Mouse (Mus musculus): ENCODE results near the gene Abo. TPM values are rescaled to one million over a fixed set of nuclear protein-coding genes. Genes with fewer than 3 reads are reported as not detected.

The Abo gene
- polyA plus RNA-seq, 1 experiment: not detected

GRCm38 (mm10) chr2:26878571-26878970 is 13.8 kb upstream of the Abo start:
- Histone ChIP-seq H3K27ac (ENCODE audit: control insufficient read depth, insufficient read depth, low read length) (no peak overlapping the region), H3K36me3 (ENCODE audit: control insufficient read depth, insufficient read depth, low read length) (no peaks in the 10 kb centered on the region), H3K27me3 (ENCODE audit: control insufficient read depth, insufficient read depth, low read length) (no peaks in the 10 kb centered on the region), H3K4me1 (replicated peaks; ENCODE audit: control insufficient read depth, insufficient read depth, low read length) (no peaks in the 10 kb centered on the region), H3K4me3 (ENCODE audit: control insufficient read depth, insufficient read depth, low read length) (no peak overlapping the region)
- DNase-seq: no peak
- no peak for TF ChIP-seq POLR2A (IDR thresholded peaks at IDR 0.05; ENCODE audit: control insufficient read depth, extremely low read depth, insufficient read depth, low read length, poor library complexity)
- TF ChIP-seq CTCF (IDR thresholded peaks at IDR 0.05; ENCODE audit: borderline replicate concordance, control insufficient read depth, extremely low read depth, insufficient read depth, low read length, poor library complexity): no peak

GRCm38 (mm10) chr2:26870666-26871065 is 5.9 kb upstream of the Abo start:
- TF ChIP-seq POLR2A (IDR thresholded peaks at IDR 0.05; ENCODE audit: control insufficient read depth, extremely low read depth, insufficient read depth, low read length, poor library complexity) (no peak), CTCF (IDR thresholded peaks at IDR 0.05; ENCODE audit: borderline replicate concordance, control insufficient read depth, extremely low read depth, insufficient read depth, low read length, poor library complexity) (no peak)
- Histone ChIP-seq H3K27ac (ENCODE audit: control insufficient read depth, insufficient read depth, low read length) (no peak overlapping the region), H3K27me3 (ENCODE audit: control insufficient read depth, insufficient read depth, low read length) (no peaks in the 10 kb centered on the region), H3K4me1 (replicated peaks; ENCODE audit: control insufficient read depth, insufficient read depth, low read length) (no peaks in the 10 kb centered on the region), H3K36me3 (ENCODE audit: control insufficient read depth, insufficient read depth, low read length) (no peaks in the 10 kb centered on the region), H3K4me3 (ENCODE audit: control insufficient read depth, insufficient read depth, low read length) (no peak overlapping the region)
- no peak for DNase-seq
- WGBS: 77% methylated on average over 6 of the region's 6 CpGs

- 16% methylated on average over 3 of the region's 3 CpGs for WGBS
Observed at GRCm38 (mm10) chr2:26862856-26863255, 1.9 kb downstream of the Abo start.

GRCm38 (mm10) chr2:26847706-26848105 is 17.1 kb downstream of the Abo start:
- TF ChIP-seq CTCF (IDR thresholded peaks at IDR 0.05; ENCODE audit: borderline replicate concordance, control insufficient read depth, extremely low read depth, insufficient read depth, low read length, poor library complexity) (no peak), POLR2A (IDR thresholded peaks at IDR 0.05; ENCODE audit: control insufficient read depth, extremely low read depth, insufficient read depth, low read length, poor library complexity) (no peak)
- Histone ChIP-seq H3K4me3 (ENCODE audit: control insufficient read depth, insufficient read depth, low read length) (no peak overlapping the region), H3K36me3 (ENCODE audit: control insufficient read depth, insufficient read depth, low read length) (no peaks in the 10 kb centered on the region), H3K27ac (ENCODE audit: control insufficient read depth, insufficient read depth, low read length) (no peak overlapping the region), H3K4me1 (replicated peaks; ENCODE audit: control insufficient read depth, insufficient read depth, low read length) (no peaks in the 10 kb centered on the region), H3K27me3 (ENCODE audit: control insufficient read depth, insufficient read depth, low read length) (no peaks in the 10 kb centered on the region)
- 47% methylated on average over 2 of the region's 2 CpGs for WGBS
- DNase-seq: peak; percentile 34

More at GRCm38 (mm10) chr2:26862856-26863255, 1.9 kb downstream of the Abo start:
- Histone ChIP-seq H3K27me3 (ENCODE audit: control insufficient read depth, insufficient read depth, low read length) (no peaks in the 10 kb centered on the region), H3K4me3 (ENCODE audit: control insufficient read depth, insufficient read depth, low read length) (no peak overlapping the region), H3K27ac (ENCODE audit: control insufficient read depth, insufficient read depth, low read length) (no peak overlapping the region), H3K4me1 (replicated peaks; ENCODE audit: control insufficient read depth, insufficient read depth, low read length) (no peaks in the 10 kb centered on the region), H3K36me3 (ENCODE audit: control insufficient read depth, insufficient read depth, low read length) (no peaks in the 10 kb centered on the region)
- TF ChIP-seq POLR2A (IDR thresholded peaks at IDR 0.05; ENCODE audit: control insufficient read depth, extremely low read depth, insufficient read depth, low read length, poor library complexity): no peak
- TF ChIP-seq CTCF (IDR thresholded peaks at IDR 0.05; ENCODE audit: borderline replicate concordance, control insufficient read depth, extremely low read depth, insufficient read depth, low read length, poor library complexity): no peak
- no peak for DNase-seq

- no peaks in the 10 kb centered on the region for H3K27me3 ChIP-seq (ENCODE audit: control insufficient read depth, insufficient read depth, low read length)
- 96% methylated on average over 2 of the region's 2 CpGs for WGBS
- no peak for DNase-seq
- H3K4me3 ChIP-seq (ENCODE audit: control insufficient read depth, insufficient read depth, low read length): no peak overlapping the region
- no peaks in the 10 kb centered on the region for H3K4me1 ChIP-seq (replicated peaks; ENCODE audit: control insufficient read depth, insufficient read depth, low read length)
- H3K36me3 ChIP-seq (ENCODE audit: control insufficient read depth, insufficient read depth, low read length): no peaks in the 10 kb centered on the region
- no peak overlapping the region for H3K27ac ChIP-seq (ENCODE audit: control insufficient read depth, insufficient read depth, low read length)
- TF ChIP-seq POLR2A (IDR thresholded peaks at IDR 0.05; ENCODE audit: control insufficient read depth, extremely low read depth, insufficient read depth, low read length, poor library complexity) (no peak), CTCF (IDR thresholded peaks at IDR 0.05; ENCODE audit: borderline replicate concordance, control insufficient read depth, extremely low read depth, insufficient read depth, low read length, poor library complexity) (no peak)
Observed at GRCm38 (mm10) chr2:26832478-26832877, 32.3 kb downstream of the Abo start.

GRCm38 (mm10) chr2:26828047-26828446 is 36.7 kb downstream of the Abo start:
- Histone ChIP-seq H3K27ac (ENCODE audit: control insufficient read depth, insufficient read depth, low read length) (no peak overlapping the region), H3K4me3 (ENCODE audit: control insufficient read depth, insufficient read depth, low read length) (no peak overlapping the region), H3K4me1 (replicated peaks; ENCODE audit: control insufficient read depth, insufficient read depth, low read length) (no peaks in the 10 kb centered on the region), H3K27me3 (ENCODE audit: control insufficient read depth, insufficient read depth, low read length) (no peaks in the 10 kb centered on the region), H3K36me3 (ENCODE audit: control insufficient read depth, insufficient read depth, low read length) (no peaks in the 10 kb centered on the region)
- TF ChIP-seq POLR2A (IDR thresholded peaks at IDR 0.05; ENCODE audit: control insufficient read depth, extremely low read depth, insufficient read depth, low read length, poor library complexity): no peak
- WGBS: 96% methylated on average over 1 of the region's 1 CpGs
- no peak for DNase-seq

GRCm38 (mm10) chr2:26827261-26827975 is 37.4 kb downstream of the Abo start:
- H3K27ac ChIP-seq (ENCODE audit: control insufficient read depth, insufficient read depth, low read length): no peak overlapping the region
- H3K36me3 ChIP-seq (ENCODE audit: control insufficient read depth, insufficient read depth, low read length): no peaks in the 10 kb centered on the region
- TF ChIP-seq POLR2A (IDR thresholded peaks at IDR 0.05; ENCODE audit: control insufficient read depth, extremely low read depth, insufficient read depth, low read length, poor library complexity) (no peak), CTCF (IDR thresholded peaks at IDR 0.05; ENCODE audit: borderline replicate concordance, control insufficient read depth, extremely low read depth, insufficient read depth, low read length, poor library complexity) (no peak)
- H3K27me3 ChIP-seq (ENCODE audit: control insufficient read depth, insufficient read depth, low read length): no peaks in the 10 kb centered on the region
- no peaks in the 10 kb centered on the region for H3K4me1 ChIP-seq (replicated peaks; ENCODE audit: control insufficient read depth, insufficient read depth, low read length)
- 89% methylated on average over 1 of the region's 1 CpGs for WGBS
- no peak for DNase-seq
- H3K4me3 ChIP-seq (ENCODE audit: control insufficient read depth, insufficient read depth, low read length): no peak overlapping the region

Other genes with a start within 250 kb of the Abo start
- gene Fam69b, start 236.5 kb downstream of the Abo start, polyA plus RNA-seq (2012; rRNA removed): 14.8 and 15.6 TPM in 2 replicates
- 0.85 and 1.3 TPM in 2 replicates for gene Lcn4, start 193.7 kb downstream of the Abo start, polyA plus RNA-seq (2012; rRNA removed)
- 20.8 and 23.1 TPM in 2 replicates for gene Surf6, start 37.9 kb upstream of the Abo start, polyA plus RNA-seq (2012; rRNA removed)
- 39.0 and 46.5 TPM in 2 replicates for gene Med22, start 45.7 kb upstream of the Abo start, polyA plus RNA-seq (2012; rRNA removed)
- gene Rpl7a, start 45.8 kb upstream of the Abo start, polyA plus RNA-seq (2012; rRNA removed): 799 and 817 TPM in 2 replicates
- 33.8 and 36.4 TPM in 2 replicates for gene Surf2, start 51.4 kb upstream of the Abo start, polyA plus RNA-seq (2012; rRNA removed)
- 72.7 and 78.5 TPM in 2 replicates for gene Surf1, start 51.6 kb upstream of the Abo start, polyA plus RNA-seq (2012; rRNA removed)
- gene Surf4, start 68.9 kb upstream of the Abo start, polyA plus RNA-seq (2012; rRNA removed): 410 and 472 TPM in 2 replicates
- 0.75 and 0.96 TPM in 2 replicates for gene Stkld1, start 69.1 kb upstream of the Abo start, polyA plus RNA-seq (2012; rRNA removed)
- 49.7 and 56.2 TPM in 2 replicates for gene Rexo4, start 99.4 kb upstream of the Abo start, polyA plus RNA-seq (2012; rRNA removed)
- 1.1 and 1.2 TPM in 2 replicates for gene Adamts13, start 108.4 kb upstream of the Abo start, polyA plus RNA-seq (2012; rRNA removed)
- 58.9 and 63.9 TPM in 2 replicates for gene Cacfd1, start 144.9 kb upstream of the Abo start, polyA plus RNA-seq (2012; rRNA removed)
- gene Slc2a6, start 163.0 kb upstream of the Abo start, polyA plus RNA-seq (2012; rRNA removed): 14.0 and 17.5 TPM in 2 replicates
- gene Mymk, start 207.2 kb upstream of the Abo start, polyA plus RNA-seq (2012; rRNA removed): 0.61 and 0.81 TPM in 2 replicates
- gene Adamtsl2, start 214.4 kb upstream of the Abo start, polyA plus RNA-seq (2012; rRNA removed): 16.1 and 16.5 TPM in 2 replicates